Mouse (Mus musculus): Measurements from ENCODE around the gene Pard3b. TPM values are rescaled to one million over a fixed set of nuclear protein-coding genes. Genes with fewer than 3 reads are reported as not detected.

Gene Pard3b
- polyA plus RNA-seq, 2 experiments = 0.44 to 1.4 TPM

DNA sequence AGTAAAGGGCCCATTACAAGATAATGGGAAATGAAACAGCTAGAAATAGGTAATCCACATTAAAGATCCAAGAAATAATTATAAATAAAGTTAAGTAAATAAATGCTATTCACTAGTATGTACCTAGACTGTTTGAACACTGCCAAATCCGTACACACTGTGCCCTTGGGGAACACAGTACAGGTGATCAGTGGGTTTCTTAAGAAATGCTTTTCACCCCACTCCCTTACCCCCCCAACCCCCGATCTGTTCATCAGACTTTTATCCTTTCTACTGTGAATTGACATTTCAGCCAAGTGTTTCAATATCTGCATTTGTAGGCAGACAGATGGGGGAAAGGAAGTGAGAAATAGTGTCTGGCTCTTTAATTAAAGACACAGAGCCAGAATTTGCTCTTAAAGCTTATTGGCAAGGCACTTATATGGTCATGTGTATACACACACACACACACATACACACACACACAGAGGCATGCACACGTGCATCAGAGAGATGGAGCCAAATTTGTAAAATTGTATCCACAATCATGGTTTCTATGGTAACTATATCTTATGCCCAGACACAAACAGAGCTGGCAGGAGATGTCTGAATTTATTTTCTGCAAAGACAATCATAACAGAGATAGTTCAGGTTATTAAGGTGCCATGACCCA, 938.4 kb downstream of the Pard3b start:
- Histone ChIP-seq H3K4me3 (ENCODE audit: insufficient read depth in 1 of 2, low read depth in 2 of 2, low read length in 2 of 2) (no peak overlapping the region), H3K27ac (no peak overlapping the region), H3K4me1 (replicated peaks; ENCODE audit: control insufficient read depth in 2 of 2, insufficient read depth in 2 of 2, low read length in 1 of 2) (no peaks in the 10 kb centered on the region), H3K4me2 (ENCODE audit: low read depth) (no peak overlapping the region), H3K27me3 (ENCODE audit: control insufficient read depth, insufficient read depth, low read length) (no peaks in the 10 kb centered on the region), H3K36me3 (replicated peaks; ENCODE audit: control insufficient read depth, insufficient read depth, low read depth) (no peaks in the 10 kb centered on the region), H3K9ac (replicated peaks) (no peak overlapping the region), H3K9me3 (ENCODE audit: control insufficient read depth, low read length) (no peaks in the 10 kb centered on the region)
- 41% methylated on average over 3 of the region's 3 CpGs for WGBS (ENCODE audit: insufficient replicate concordance)
- ATAC-seq (ENCODE audit: insufficient read depth) (no peak), DNase-seq (ENCODE audit: low read depth in 3 of 3, low spot score in 3 of 3) (no peak)
- TF ChIP-seq CTCF (IDR thresholded peaks at IDR 0.05; ENCODE audit: low read depth) (no peak), EP300 (IDR thresholded peaks at IDR 0.05; ENCODE audit: low read depth) (no peak)

DNA sequence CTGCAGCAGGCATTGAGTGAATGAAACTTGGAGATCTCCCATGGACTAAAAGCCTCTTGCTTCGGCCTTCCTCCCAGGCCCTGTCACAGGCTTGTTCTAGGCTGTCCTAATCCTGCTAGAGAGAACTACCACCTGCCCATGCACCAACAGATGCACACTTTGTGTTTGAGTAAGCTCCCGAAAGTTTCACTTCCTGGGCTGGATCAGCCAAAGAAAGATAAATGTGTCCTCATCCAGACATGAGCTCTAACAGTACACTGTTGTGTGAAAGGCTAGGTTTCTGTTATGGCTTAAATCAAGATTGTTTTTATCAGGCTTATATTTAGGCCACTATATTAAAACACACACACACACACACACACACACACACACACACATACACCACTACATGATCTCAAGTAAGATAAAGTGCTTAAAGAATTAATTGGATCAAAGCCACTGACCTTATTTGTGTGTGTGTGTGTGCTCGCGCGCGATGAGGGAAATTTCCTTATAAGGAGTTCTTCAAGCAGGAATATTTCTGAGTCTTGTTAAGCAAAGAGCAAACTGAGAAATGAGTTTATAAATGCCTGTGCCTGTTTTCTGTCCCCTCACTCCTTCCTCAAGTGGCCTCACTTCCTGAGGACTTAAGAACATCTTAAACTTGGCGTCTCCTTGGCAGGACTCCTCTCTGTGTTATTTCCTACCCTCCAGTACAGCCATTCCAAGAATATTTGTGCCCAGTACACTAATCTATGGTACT, 940.6 kb downstream of the Pard3b start:
- H3K27me3 ChIP-seq (ENCODE audit: control insufficient read depth, insufficient read depth, low read length) = no peaks in the 10 kb centered on the region
- no peak overlapping the region for H3K4me2 ChIP-seq (ENCODE audit: low read depth)
- H3K9ac ChIP-seq (replicated peaks) = no peak overlapping the region
- H3K4me1 ChIP-seq (replicated peaks; ENCODE audit: control insufficient read depth in 2 of 2, insufficient read depth in 2 of 2, low read length in 1 of 2) = no peaks in the 10 kb centered on the region
- no peak for DNase-seq (ENCODE audit: low read depth in 3 of 3, low spot score in 3 of 3)
- no peak for ATAC-seq (ENCODE audit: insufficient read depth)
- TF ChIP-seq EP300 (IDR thresholded peaks at IDR 0.05; ENCODE audit: low read depth) (no peak), CTCF (IDR thresholded peaks at IDR 0.05; ENCODE audit: low read depth) (no peak)
- no peaks in the 10 kb centered on the region for H3K36me3 ChIP-seq (replicated peaks; ENCODE audit: control insufficient read depth, insufficient read depth, low read depth)
- no peaks in the 10 kb centered on the region for H3K9me3 ChIP-seq (ENCODE audit: control insufficient read depth, low read length)
- H3K4me3 ChIP-seq (ENCODE audit: insufficient read depth in 1 of 2, low read depth in 2 of 2, low read length in 2 of 2) = no peak overlapping the region
- WGBS (ENCODE audit: insufficient replicate concordance) = 67% methylated on average over 7 of the region's 7 CpGs
- no peak overlapping the region for H3K27ac ChIP-seq

DNA sequence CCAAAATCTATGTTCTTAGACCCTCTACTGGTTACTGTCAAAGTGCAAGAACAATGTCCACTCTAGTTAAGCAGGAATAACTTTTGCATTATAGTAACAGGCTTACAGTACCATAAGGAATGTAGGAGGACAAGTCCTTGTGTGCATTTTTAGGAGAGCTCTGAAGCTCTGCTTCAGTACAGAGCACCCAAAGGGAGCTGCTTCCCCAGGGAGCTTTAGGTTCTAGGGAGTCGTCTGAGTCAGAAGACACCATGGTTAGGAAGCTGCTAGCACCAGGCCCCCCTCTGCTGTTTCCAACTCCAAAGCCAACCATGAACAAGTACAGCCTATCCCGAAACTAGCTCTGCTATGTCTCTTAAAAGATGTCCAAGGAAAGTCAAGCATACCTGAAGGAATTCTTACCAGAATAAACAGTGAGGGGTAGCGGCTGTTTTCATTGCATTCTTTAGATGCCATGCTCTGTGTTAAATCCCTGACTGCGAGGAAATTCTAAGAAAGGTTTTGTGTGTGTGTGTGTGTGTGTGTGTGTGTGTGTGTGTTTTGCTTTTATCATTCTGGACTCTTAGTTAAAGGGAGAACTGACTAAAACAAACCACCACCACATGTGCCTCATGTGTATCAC, 941.8 kb downstream of the Pard3b start:
- Histone ChIP-seq H3K27me3 (ENCODE audit: control insufficient read depth, insufficient read depth, low read length) (no peaks in the 10 kb centered on the region), H3K36me3 (replicated peaks; ENCODE audit: control insufficient read depth, insufficient read depth, low read depth) (no peaks in the 10 kb centered on the region), H3K4me3 (ENCODE audit: insufficient read depth in 1 of 2, low read depth in 2 of 2, low read length in 2 of 2) (no peak overlapping the region), H3K9me3 (ENCODE audit: control insufficient read depth, low read length) (no peaks in the 10 kb centered on the region), H3K27ac (no peak overlapping the region), H3K4me2 (ENCODE audit: low read depth) (no peak overlapping the region), H3K9ac (replicated peaks) (no peak overlapping the region), H3K4me1 (replicated peaks; ENCODE audit: control insufficient read depth in 2 of 2, insufficient read depth in 2 of 2, low read length in 1 of 2) (no peaks in the 10 kb centered on the region)
- TF ChIP-seq EP300 (IDR thresholded peaks at IDR 0.05; ENCODE audit: low read depth) (no peak), CTCF (IDR thresholded peaks at IDR 0.05; ENCODE audit: low read depth) (no peak)
- 37% methylated on average over 4 of the region's 4 CpGs for WGBS (ENCODE audit: insufficient replicate concordance)
- DNase-seq (ENCODE audit: low read depth in 3 of 3, low spot score in 3 of 3) (no peak), ATAC-seq (ENCODE audit: insufficient read depth) (no peak)

DNA sequence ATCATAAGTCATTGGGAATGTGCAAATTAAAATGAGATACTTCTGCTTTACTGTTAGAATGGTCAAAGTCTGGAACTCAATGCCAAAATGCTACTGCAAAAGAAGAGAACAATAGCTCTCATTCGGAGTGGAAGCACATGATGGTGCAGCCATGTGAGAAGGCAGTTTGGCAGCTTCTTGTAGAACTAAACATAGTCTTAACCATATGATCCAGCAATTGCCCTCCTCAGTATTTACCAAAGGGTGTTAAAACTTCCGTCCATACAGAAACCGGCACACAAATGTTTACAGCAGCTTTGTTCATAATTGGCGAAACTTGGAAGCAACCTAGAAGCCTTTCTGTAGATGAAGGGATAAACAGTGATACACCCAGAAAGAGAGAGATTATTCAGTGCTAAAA, 943.9 kb downstream of the Pard3b start:
- Histone ChIP-seq H3K27ac (no peak overlapping the region), H3K4me1 (replicated peaks; ENCODE audit: control insufficient read depth in 2 of 2, insufficient read depth in 2 of 2, low read length in 1 of 2) (no peaks in the 10 kb centered on the region), H3K36me3 (replicated peaks; ENCODE audit: control insufficient read depth, insufficient read depth, low read depth) (no peaks in the 10 kb centered on the region), H3K9ac (replicated peaks) (no peak overlapping the region), H3K9me3 (ENCODE audit: control insufficient read depth, low read length) (no peaks in the 10 kb centered on the region), H3K27me3 (ENCODE audit: control insufficient read depth, insufficient read depth, low read length) (no peaks in the 10 kb centered on the region), H3K4me3 (ENCODE audit: insufficient read depth in 1 of 2, low read depth in 2 of 2, low read length in 2 of 2) (no peak overlapping the region), H3K4me2 (ENCODE audit: low read depth) (no peak overlapping the region)
- no peak for TF ChIP-seq CTCF (IDR thresholded peaks at IDR 0.05; ENCODE audit: low read depth)
- WGBS (ENCODE audit: insufficient replicate concordance) = 71% methylated on average over 4 of the region's 4 CpGs
- ATAC-seq (ENCODE audit: insufficient read depth) (no peak), DNase-seq (ENCODE audit: low read depth in 3 of 3, low spot score in 3 of 3) (no peak)

DNA sequence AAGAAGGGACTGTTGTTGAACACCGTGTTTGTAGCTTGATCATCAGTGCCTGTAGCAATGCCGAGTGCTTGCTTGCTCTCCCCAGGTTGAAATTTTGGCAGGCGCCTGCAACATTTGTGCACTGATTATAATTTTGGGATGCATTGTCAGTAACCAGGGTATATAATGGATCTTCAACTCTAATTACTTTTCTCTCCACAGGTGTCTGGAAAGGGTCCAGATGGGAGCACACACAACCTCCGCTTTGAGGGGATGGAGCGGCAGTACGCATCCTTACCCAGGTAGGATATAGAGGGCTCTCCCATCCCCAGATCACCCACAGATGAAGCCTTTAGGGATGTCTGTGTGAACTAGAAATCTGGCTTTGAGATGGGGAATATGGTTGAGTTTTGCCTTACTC, 948.9 kb downstream of the Pard3b start:
- no peak overlapping the region for H3K4me3 ChIP-seq (ENCODE audit: insufficient read depth in 1 of 2, low read depth in 2 of 2, low read length in 2 of 2)

More for the DNA sequence above, 948.9 kb downstream of the Pard3b start:
- Histone ChIP-seq H3K27ac (no peak overlapping the region), H3K4me2 (ENCODE audit: low read depth) (no peak overlapping the region), H3K27me3 (ENCODE audit: control insufficient read depth, insufficient read depth, low read length) (no peaks in the 10 kb centered on the region), H3K9ac (replicated peaks) (no peak overlapping the region), H3K4me1 (replicated peaks; ENCODE audit: control insufficient read depth in 2 of 2, insufficient read depth in 2 of 2, low read length in 1 of 2) (no peaks in the 10 kb centered on the region), H3K36me3 (replicated peaks; ENCODE audit: control insufficient read depth, insufficient read depth, low read depth) (no peaks in the 10 kb centered on the region), H3K9me3 (ENCODE audit: control insufficient read depth, low read length) (no peaks in the 10 kb centered on the region)
- DNase-seq (ENCODE audit: low read depth in 3 of 3, low spot score in 3 of 3) = no peak
- ATAC-seq (ENCODE audit: insufficient read depth) = no peak
- TF ChIP-seq EP300 (IDR thresholded peaks at IDR 0.05; ENCODE audit: low read depth) (no peak), CTCF (IDR thresholded peaks at IDR 0.05; ENCODE audit: low read depth) (no peak)
- WGBS (ENCODE audit: insufficient replicate concordance) = 74% methylated on average over 6 of the region's 6 CpGs
